Mouse (Mus musculus) heart, embryonic 11.5 days (tissue): ENCODE measurements around the gene Afmid. TPM values are rescaled to one million over a fixed set of nuclear protein-coding genes. Genes with fewer than 3 reads are reported as not detected.

ENCODE experiments used
- ATAC-seq: fragments of 200-750 bp; cut with Nextera tagmentation; replicated peaks from 2 replicates; pipeline ENCODE4 v1.8.0; 2017; ENCODE audit warnings: moderate library complexity; ENCODE audit not compliant: insufficient number of reproducible peaks, low FRiP score, low TSS enrichment
- H3K27ac ChIP-seq: fragments of 300-500 bp; sonication (generic); 2 replicates; pipeline ENCODE4 v1.5.1; 2014; ENCODE audit warnings: mild to moderate bottlenecking, low read depth, low read length
- H3K27me3 ChIP-seq: fragments of 300-500 bp; sonication (generic); 2 replicates; pipeline ENCODE4 v1.6.1; 2014; ENCODE audit warnings: mild to moderate bottlenecking, low read length, mixed read lengths; ENCODE audit not compliant: control insufficient read depth, insufficient read depth
- H3K36me3 ChIP-seq: fragments of 300-500 bp; sonication (generic); 2 replicates; pipeline ENCODE4 v1.6.1; 2014; ENCODE audit warnings: mild to moderate bottlenecking, low read length, moderate library complexity, mixed read lengths; ENCODE audit not compliant: control insufficient read depth, insufficient read depth
- H3K4me1 ChIP-seq: fragments of 300-500 bp; sonication (generic); 2 replicates; pipeline ENCODE4 v1.6.1; 2014; ENCODE audit warnings: low read length; ENCODE audit not compliant: control insufficient read depth, insufficient read depth
- H3K4me2 ChIP-seq: fragments of 300-500 bp; sonication (generic); 2 replicates; pipeline ENCODE4 v1.6.1; 2014; ENCODE audit warnings: mild to moderate bottlenecking, moderate library complexity
- H3K4me3 ChIP-seq: fragments of 300-500 bp; sonication (generic); 2 replicates; pipeline ENCODE4 v1.5.1; 2014; ENCODE audit warnings: low read depth, low read length
- H3K9ac ChIP-seq: fragments of 300-500 bp; sonication (generic); 2 replicates; pipeline ENCODE4 v1.6.1; 2014; ENCODE audit warnings: mild to moderate bottlenecking, low read depth, low read length, moderate library complexity
- H3K9me3 ChIP-seq: fragments of 300-500 bp; sonication (generic); replicated peaks from 2 replicates; pipeline ENCODE4 v1.6.1; 2016; ENCODE audit warnings: low read length; ENCODE audit not compliant: control insufficient read depth
- WGBS: fragments of 180-500 bp; shearing (Covaris S2); extraction: QIAGEN DNeasy Blood & Tissue Kit; methylation state at CpG from one replicate; pipeline ENCODE4 v1.1.7; 2014; ENCODE audit not compliant: insufficient replicate concordance; 5-methylcytosine and 5-hydroxymethylcytosine counted together
- polyA plus RNA-seq: library from polyadenylated mRNA; unstranded; fragments of >200 nt; fragmentation: Nextera tagmentation; extraction: Ambion mirVana; gene quantifications from 2 replicates; pipeline ENCODE4 v1.2.1, GENCODE M21; 2014

Gene Afmid
- polyA plus RNA-seq, 1 experiment from 2014 or later, result 13.1 TPM

DNA sequence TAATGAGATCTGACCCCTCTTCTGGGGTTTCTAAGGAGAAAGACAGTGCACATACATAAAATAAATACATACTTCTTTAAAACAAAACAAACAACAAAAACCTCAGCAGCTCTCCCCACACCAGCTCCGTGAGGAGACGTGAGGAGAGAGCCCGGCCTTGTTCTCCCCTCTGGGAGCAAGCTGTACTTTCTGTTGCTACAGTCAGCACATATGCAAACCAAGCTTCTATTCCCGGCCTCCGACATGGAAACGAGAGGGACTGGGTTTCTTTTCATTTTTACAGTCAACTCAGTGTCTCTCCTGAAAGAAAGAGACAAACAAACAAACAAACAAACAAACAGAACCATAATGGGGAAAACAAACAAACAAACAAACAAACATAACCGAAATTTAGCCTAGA, 25.7 kb upstream of the Afmid start:
- Histone ChIP-seq H3K27me3 (no peaks in the 10 kb centered on the region), H3K36me3 (no peaks in the 10 kb centered on the region), H3K4me3 (no peak overlapping the region), H3K4me1 (peaks cover 15% of the 10 kb centered on the region), H3K9ac (no peak overlapping the region), H3K27ac (no peak overlapping the region), H3K4me2 (no peak overlapping the region), H3K9me3 (no peaks in the 10 kb centered on the region)
- no peak for ATAC-seq
- WGBS, result 87% methylated on average over 7 of the region's 7 CpGs

DNA sequence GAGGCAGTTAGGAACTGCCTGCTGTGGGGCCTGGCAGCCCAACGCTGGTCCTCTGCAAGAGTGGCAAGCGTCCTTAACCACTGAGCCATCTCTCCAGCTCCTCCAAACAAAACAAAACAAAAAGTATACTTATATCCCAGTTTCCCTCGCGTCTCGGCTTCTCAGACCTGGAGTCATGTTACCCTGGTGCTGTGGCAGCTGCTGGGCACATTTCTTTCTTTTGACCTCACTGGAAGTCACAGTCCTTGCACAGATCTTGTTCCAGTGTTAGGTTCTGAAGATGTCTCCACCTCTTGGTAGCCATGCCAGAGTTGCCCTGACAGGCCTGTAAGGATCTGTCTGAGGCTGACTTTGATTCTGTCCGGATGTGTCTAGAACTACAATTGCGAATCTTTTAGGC, 24.1 kb upstream of the Afmid start:
- H3K4me2 ChIP-seq, result no peak overlapping the region
- no peak overlapping the region for H3K27ac ChIP-seq
- no peak overlapping the region for H3K9ac ChIP-seq
- H3K4me1 ChIP-seq, result peaks cover 15% of the 10 kb centered on the region
- peaks cover 3% of the 10 kb centered on the region; the same call in 1 of the 2 replicates for H3K27me3 ChIP-seq
- H3K9me3 ChIP-seq, result no peaks in the 10 kb centered on the region
- no peaks in the 10 kb centered on the region for H3K36me3 ChIP-seq
- 72% methylated on average over 7 of the region's 7 CpGs for WGBS
- H3K4me3 ChIP-seq, result no peak overlapping the region
- no peak for ATAC-seq

DNA sequence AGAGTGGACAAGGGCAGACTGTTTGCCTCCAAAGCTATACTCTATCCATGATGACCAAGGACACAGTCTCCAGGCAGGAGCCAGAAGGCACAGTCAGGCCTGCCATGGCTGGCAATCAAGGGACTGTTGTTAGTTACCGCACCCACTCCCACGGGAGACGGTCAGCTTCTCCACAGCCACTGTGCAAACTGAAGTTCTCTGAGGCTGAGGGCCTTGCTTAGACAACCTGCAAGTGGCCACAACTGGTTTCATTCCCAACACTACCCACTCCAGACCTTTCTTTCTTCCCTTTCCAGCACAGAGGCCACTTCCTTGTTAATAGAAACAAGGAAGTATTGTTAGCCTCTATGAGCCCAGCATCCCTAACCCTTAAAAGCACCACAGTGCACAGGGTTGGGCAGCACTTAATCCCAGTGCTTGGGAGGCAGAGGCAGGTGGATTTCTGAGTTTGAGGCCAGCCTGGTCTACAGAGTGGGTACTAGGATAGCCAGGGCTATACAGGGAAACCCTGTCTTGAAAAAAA, 22.5 kb upstream of the Afmid start:
- H3K27me3 ChIP-seq, result peaks cover 3% of the 10 kb centered on the region; the same call in 1 of the 2 replicates
- no peak overlapping the region for H3K9ac ChIP-seq
- H3K4me1 ChIP-seq, result peaks cover 5% of the 10 kb centered on the region
- 93% methylated on average over 3 of the region's 3 CpGs for WGBS
- no peak overlapping the region for H3K4me3 ChIP-seq
- no peak overlapping the region for H3K27ac ChIP-seq
- no peaks in the 10 kb centered on the region for H3K36me3 ChIP-seq
- no peaks in the 10 kb centered on the region for H3K9me3 ChIP-seq
- H3K4me2 ChIP-seq, result no peak overlapping the region
- no peak for ATAC-seq

DNA sequence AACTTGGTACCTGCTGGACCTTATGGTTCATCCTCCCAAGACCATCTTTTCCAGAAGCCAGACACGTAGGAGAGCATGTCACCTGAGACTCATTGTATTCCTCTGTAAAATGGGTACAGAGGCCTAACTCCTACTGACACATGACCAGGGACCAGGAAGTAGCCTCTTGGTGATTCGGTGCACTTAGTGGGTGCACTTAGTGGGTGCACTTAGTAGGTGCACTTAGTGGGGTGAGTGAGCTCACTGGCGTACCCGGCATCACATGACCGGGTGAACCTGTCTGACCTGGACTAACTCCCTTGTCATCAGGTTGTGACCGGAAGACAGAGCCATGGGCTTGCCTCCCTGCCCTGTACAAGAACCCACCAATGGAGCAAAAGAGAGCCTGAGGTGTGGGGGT, 18.9 kb upstream of the Afmid start:
- Histone ChIP-seq H3K9me3 (no peaks in the 10 kb centered on the region), H3K27ac (no peak overlapping the region), H3K36me3 (no peaks in the 10 kb centered on the region), H3K27me3 (peaks cover 3% of the 10 kb centered on the region; the same call in 1 of the 2 replicates), H3K4me1 (peaks cover 11% of the 10 kb centered on the region), H3K4me2 (no peak overlapping the region), H3K4me3 (no peak overlapping the region), H3K9ac (no peak overlapping the region)
- ATAC-seq, result no peak
- WGBS, result 92% methylated on average over 6 of the region's 6 CpGs

DNA sequence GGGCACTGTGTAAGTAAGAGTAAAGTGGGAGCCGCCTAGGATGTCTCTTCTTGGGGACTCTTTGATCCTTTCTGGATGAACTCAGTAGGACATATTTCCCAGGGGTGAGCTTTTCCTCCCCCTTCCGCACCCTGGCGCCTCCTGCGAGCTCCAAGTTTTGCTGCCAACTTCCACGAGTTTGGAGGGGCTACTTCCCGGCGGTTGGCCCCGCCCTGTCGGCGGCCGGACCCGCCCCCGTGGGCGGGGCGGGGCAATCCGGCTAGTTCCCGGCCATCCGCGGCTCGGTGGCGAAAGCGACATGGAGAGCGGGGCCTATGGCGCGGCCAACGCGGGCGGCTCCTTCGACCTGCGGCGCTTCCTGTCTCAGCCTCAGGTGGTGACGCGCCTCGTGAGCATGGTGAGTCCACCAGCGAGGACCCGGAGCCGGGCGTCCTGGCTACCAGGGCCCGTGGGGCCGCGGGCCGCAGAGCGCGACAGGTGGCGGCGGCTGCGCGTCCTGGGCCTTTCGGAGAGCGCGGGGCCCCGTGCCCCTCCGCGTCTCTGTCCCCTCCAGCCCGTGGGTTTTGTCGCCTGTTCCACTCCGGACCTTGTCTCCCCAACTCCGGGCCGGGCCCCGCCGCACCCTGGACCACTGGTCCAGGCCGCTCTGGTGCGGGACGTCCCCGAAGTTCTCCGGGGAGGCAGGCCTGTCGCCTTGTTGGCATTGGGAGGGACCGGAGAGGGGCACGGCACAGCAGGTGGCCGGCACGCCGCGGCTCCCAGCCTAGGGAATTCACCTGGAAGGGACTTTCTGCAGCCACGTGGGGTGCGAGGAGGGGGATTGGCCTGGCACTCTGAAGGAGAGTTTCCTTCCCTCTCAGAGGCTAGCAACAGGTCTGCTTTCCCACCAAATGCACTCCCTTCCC, 16.1 kb upstream of the Afmid start, which contains the start of the genes Gm20708 and Syngr2:
Gm20708 (plus strand) TSS at position 262 of the 905 bp plus-strand sequence.
Syngr2 (plus strand) TSS at position 262 of the 905 bp plus-strand sequence.
- under 1% methylated on average over 67 of the region's 75 CpGs for WGBS
- peak within 1 kb of the TSS; percentile 57 for H3K27ac ChIP-seq
- H3K27me3 ChIP-seq, result peaks cover 3% of the 10 kb centered on the region; the same call in 1 of the 2 replicates
- H3K9me3 ChIP-seq, result no peaks in the 10 kb centered on the region
- peaks cover 15% of the 10 kb centered on the region for H3K36me3 ChIP-seq
- H3K9ac ChIP-seq, result peak within 1 kb of the TSS; percentile 82
- peaks cover 11% of the 10 kb centered on the region for H3K4me1 ChIP-seq
- peak within 1 kb of the TSS; percentile 83 for H3K4me2 ChIP-seq
- H3K4me3 ChIP-seq, result peak within 1 kb of the TSS; percentile 83
- peak; percentile 65 for ATAC-seq

DNA sequence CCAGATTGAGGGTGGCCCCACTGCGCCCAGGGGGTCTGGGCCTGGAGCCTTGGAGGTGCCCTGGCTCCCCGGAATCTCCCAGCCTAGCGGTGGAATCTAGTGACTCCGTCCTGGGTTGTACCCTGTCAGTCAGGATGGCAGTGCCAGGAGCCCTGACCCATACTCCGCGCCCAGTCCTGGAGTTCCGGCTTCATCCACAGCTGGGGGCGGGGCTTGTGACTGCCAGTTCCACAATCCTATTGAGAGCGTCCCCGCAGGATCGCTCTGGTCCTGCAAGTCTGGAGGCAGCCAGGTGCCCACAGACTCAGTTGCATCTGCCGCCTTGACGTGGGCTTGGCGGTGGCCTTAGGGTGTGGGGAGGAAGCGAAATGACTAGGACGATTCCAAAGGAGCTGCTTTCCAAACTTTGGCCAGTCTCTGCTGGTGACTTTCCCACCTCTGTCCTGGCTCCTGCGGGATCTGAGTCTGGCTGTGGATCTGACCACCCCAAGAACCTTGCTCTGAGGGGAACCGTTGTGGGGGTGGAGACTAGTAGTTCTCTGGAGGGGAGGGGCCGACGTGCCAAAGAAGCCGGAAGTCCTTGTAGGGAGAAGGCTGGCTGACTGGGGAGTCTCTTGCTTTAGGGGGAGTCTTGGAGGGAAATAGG, 15.2 kb upstream of the Afmid start:
- Histone ChIP-seq H3K27ac (peak overlapping the region; percentile 57), H3K36me3 (peaks cover 15% of the 10 kb centered on the region), H3K27me3 (peaks cover 3% of the 10 kb centered on the region; the same call in 1 of the 2 replicates), H3K4me2 (peak overlapping the region; percentile 83), H3K4me1 (peaks cover 11% of the 10 kb centered on the region), H3K4me3 (peak overlapping the region; percentile 83), H3K9me3 (no peaks in the 10 kb centered on the region), H3K9ac (peak overlapping the region; percentile 82)
- peak; percentile 80 for ATAC-seq
- WGBS, result under 1% methylated on average over 21 of the region's 21 CpGs

DNA sequence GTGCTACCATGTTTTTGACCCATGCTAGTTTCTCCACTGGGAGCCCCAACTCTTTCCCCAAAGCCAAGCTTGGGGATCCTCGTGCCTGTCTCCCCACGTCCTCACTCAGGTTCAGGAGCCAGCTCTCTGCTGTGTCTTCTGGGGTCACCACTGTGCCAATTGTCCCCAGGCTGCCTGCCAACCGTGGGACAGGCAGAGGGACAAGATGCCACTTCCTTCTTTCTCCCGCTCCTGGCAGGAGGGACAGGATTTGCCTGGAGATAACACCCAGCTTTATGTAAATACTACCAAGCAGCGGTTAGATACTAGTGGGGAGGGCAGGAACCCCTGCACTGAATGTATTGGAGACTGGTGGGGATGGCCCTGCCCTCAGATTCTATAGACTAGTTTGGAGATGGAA, 11.9 kb upstream of the Afmid start:
- no peaks in the 10 kb centered on the region for H3K27me3 ChIP-seq
- WGBS, result 61% methylated on average over 5 of the region's 5 CpGs
- H3K4me1 ChIP-seq, result peaks cover 11% of the 10 kb centered on the region
- peaks cover 22% of the 10 kb centered on the region for H3K36me3 ChIP-seq
- no peak overlapping the region for H3K4me3 ChIP-seq
- no peak overlapping the region for H3K9ac ChIP-seq
- no peak overlapping the region for H3K4me2 ChIP-seq
- no peak overlapping the region for H3K27ac ChIP-seq
- ATAC-seq, result no peak
- H3K9me3 ChIP-seq, result no peaks in the 10 kb centered on the region

DNA sequence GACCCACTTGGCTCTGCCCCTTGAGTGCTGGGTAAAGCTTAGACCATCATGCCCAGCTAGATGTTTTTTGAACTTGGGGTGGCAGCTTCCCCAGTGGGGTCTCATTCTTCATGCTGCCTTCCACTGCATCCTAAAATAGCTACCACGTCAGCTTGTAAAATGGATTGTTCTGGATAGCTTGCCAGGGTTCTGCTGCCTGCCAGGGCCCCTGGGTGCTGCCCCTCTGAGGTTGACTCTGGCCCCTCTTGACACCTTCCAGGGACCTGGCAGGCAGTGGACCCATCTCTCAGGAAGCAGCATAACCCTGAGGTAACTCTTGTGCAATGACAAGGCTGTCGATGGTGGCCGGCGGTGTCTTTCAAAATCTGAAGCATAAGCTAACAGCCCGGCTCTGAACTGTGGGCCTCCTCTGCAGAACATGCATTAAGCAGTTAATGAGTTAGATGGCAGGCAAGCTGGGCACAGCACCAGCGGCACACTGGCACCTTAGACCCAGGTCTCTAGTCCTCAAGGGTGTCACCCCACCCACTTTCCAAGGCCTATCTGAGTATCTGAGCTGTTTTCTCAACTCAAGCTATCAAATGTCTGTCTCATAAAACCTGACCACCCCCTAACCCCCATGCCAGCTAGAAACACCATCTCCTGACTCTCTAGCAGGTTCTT, 10.9 kb upstream of the Afmid start:
- H3K9me3 ChIP-seq, result no peaks in the 10 kb centered on the region
- H3K27me3 ChIP-seq, result no peaks in the 10 kb centered on the region
- H3K4me1 ChIP-seq, result peaks cover 11% of the 10 kb centered on the region
- H3K27ac ChIP-seq, result no peak overlapping the region
- peaks cover 22% of the 10 kb centered on the region for H3K36me3 ChIP-seq
- WGBS, result 90% methylated on average over 6 of the region's 6 CpGs
- no peak overlapping the region for H3K4me3 ChIP-seq
- no peak for ATAC-seq
- no peak overlapping the region for H3K4me2 ChIP-seq
- H3K9ac ChIP-seq, result no peak overlapping the region
